Mouse (Mus musculus) thymus, adult 2 months (tissue): ENCODE measurements around the gene Pde3a.

ENCODE experiments used
- CTCF ChIP-seq: fragments of 200-500 bp; IDR thresholded peaks from 2 replicates; pipeline ENCODE4 v1.5.1; 2012; ENCODE audit warnings: mild to moderate bottlenecking, control low read depth, low read length, moderate library complexity, borderline replicate concordance; ENCODE audit not compliant: control insufficient read depth, poor library complexity, insufficient read depth; ENCODE audit errors: extremely low read depth
- POLR2A ChIP-seq: fragments of 200-500 bp; IDR thresholded peaks from 2 replicates; pipeline ENCODE4 v1.6.1; 2012; ENCODE audit warnings: mild to moderate bottlenecking, low read length, control low read depth, moderate library complexity; ENCODE audit not compliant: control insufficient read depth, poor library complexity, insufficient read depth; ENCODE audit errors: extremely low read depth

DNA sequence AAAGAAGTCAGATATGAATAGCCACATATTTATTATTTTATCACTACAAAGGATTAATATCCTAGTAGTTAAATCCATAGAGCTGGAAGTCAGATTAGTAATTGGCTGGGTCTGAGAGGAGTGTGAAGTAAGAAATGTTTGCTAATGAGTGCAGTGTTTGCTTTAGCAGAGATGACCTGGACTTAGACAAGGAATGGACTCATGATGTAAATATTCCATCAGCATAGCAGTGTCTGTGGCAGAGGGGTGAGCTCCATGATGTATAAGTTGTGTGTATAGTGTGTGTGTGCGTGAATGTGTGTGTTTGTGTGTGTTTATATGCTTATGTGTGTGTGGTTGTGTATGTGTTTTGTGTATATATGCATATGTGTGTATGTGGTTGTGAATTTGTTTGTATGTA is 7.3 kb upstream of the Pde3a start:
- TF ChIP-seq POLR2A (no peak), CTCF (no peak)
